Mouse (Mus musculus): ENCODE measurements at regions not wholly inside any gene's neighbourhood (a gene's known extent, or its start where the extent isn't known, plus 50 kb on each side); places are given as distances from the start of the nearest gene placed in this dataset.

- Histone ChIP-seq H3K79me2 (ENCODE audit: control insufficient read depth, insufficient read depth, low read length) (no peaks in the 10 kb centered on the region), H3K4me1 (ENCODE audit: control insufficient read depth, insufficient read depth, low read length) (no peaks in the 10 kb centered on the region; the same call in 1 of the 2 replicates), H3K9ac (ENCODE audit: low read depth, low read length) (no peak overlapping the region), H3K36me3 (ENCODE audit: control insufficient read depth, insufficient read depth, low read length) (no peaks in the 10 kb centered on the region), H3K4me3 (ENCODE audit: insufficient read depth, low read depth, low read length) (no peak overlapping the region), H3K27me3 (ENCODE audit: control insufficient read depth, insufficient read depth, low read length) (no peaks in the 10 kb centered on the region), H3K27ac (replicated peaks; ENCODE audit: insufficient read depth, low read depth, low read length) (no peak overlapping the region)
- DNase-seq (ENCODE audit: extremely low read depth, low read depth, low spot score), result no peak
- 45% methylated on average over 2 of the region's 2 CpGs for WGBS
- TF ChIP-seq POLR2A (IDR thresholded peaks at IDR 0.05; ENCODE audit: extremely low read depth, insufficient read depth, low read length) (no peak), CTCF (IDR thresholded peaks at IDR 0.05; ENCODE audit: low read depth, low read length) (no peak)
These were observed 144.1 kb upstream of the Jun start for GRCm38 (mm10) chr4:95196106-95196505.

DNA sequence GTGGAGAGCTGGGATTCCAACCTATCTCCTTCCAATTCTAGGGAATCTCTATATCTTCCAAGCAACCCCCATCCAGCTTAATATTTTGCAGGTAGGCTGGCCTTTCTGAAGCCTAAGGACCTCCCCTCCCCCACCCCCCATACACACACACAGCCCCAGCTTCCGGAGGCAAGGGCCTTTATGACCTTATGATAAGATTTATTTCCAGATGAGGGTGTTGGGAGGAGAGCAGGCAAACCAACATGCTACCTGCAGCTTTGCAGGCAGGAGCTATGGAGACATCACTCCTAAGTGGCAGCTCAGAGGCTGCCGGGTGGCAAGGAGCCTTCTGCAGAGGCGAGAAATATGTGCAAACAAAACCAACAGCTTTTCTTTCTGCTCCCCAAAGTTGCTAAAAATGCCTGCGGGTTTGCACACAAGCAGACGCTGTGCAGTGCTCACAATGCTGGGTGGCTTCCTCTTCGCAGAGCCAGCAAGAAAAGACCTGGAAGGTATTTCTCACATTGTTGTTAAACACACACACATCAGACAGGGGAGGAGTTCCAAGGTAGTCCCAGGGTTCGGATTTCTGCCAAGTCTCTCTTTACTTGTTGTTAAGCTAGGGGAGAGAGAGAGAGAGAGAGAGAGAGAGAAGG is 145.2 kb upstream of the Jun start:
- Histone ChIP-seq H3K4me1 (ENCODE audit: control insufficient read depth, insufficient read depth, low read length) (no peaks in the 10 kb centered on the region; the same call in 1 of the 2 replicates), H3K27ac (replicated peaks; ENCODE audit: insufficient read depth, low read depth, low read length) (no peak overlapping the region), H3K27me3 (ENCODE audit: control insufficient read depth, insufficient read depth, low read length) (no peaks in the 10 kb centered on the region), H3K36me3 (ENCODE audit: control insufficient read depth, insufficient read depth, low read length) (no peaks in the 10 kb centered on the region), H3K9ac (ENCODE audit: low read depth, low read length) (no peak overlapping the region), H3K4me3 (ENCODE audit: insufficient read depth, low read depth, low read length) (no peak overlapping the region), H3K79me2 (ENCODE audit: control insufficient read depth, insufficient read depth, low read length) (no peaks in the 10 kb centered on the region)
- no peak for DNase-seq (ENCODE audit: extremely low read depth, low read depth, low spot score)
- TF ChIP-seq CTCF (IDR thresholded peaks at IDR 0.05; ENCODE audit: low read depth, low read length) (no peak), POLR2A (IDR thresholded peaks at IDR 0.05; ENCODE audit: extremely low read depth, insufficient read depth, low read length) (no peak)
- 57% methylated on average over 7 of the region's 7 CpGs for WGBS

DNA sequence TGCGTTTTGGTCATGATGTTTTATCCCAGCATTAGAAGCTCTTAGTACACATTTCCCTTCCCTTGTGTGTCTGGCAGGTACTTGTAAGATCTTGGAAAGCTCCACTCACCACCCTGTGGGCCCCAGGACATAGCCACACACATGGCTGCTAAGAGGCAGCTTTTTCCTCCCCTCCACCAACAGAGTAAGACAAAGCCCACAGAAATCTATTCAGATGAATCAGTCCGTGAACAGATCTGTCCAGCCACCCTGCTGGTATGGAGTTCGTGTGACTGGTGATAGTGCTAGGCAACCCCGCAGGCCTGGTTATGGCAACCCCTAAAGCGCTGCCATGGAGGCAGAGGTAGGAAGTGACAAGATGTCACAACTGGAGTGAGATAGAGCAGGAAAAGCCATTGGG is 147.4 kb upstream of the Jun start:
- H3K4me3 ChIP-seq (ENCODE audit: insufficient read depth, low read depth, low read length), result no peak overlapping the region
- DNase-seq (ENCODE audit: extremely low read depth, low read depth, low spot score), result no peak
- no peaks in the 10 kb centered on the region for H3K36me3 ChIP-seq (ENCODE audit: control insufficient read depth, insufficient read depth, low read length)
- H3K9ac ChIP-seq (ENCODE audit: low read depth, low read length), result no peak overlapping the region
- no peak for TF ChIP-seq CTCF (IDR thresholded peaks at IDR 0.05; ENCODE audit: low read depth, low read length)
- TF ChIP-seq POLR2A (IDR thresholded peaks at IDR 0.05; ENCODE audit: extremely low read depth, insufficient read depth, low read length), result no peak
- H3K79me2 ChIP-seq (ENCODE audit: control insufficient read depth, insufficient read depth, low read length), result no peaks in the 10 kb centered on the region
- H3K27ac ChIP-seq (replicated peaks; ENCODE audit: insufficient read depth, low read depth, low read length), result no peak overlapping the region
- WGBS, result 97% methylated on average over 5 of the region's 5 CpGs
- no peaks in the 10 kb centered on the region; the same call in 1 of the 2 replicates for H3K4me1 ChIP-seq (ENCODE audit: control insufficient read depth, insufficient read depth, low read length)
- H3K27me3 ChIP-seq (ENCODE audit: control insufficient read depth, insufficient read depth, low read length), result no peaks in the 10 kb centered on the region

GRCm38 (mm10) chr4:95200130-95200529 is 148.1 kb upstream of the Jun start:
- Histone ChIP-seq H3K27me3 (ENCODE audit: control insufficient read depth, insufficient read depth, low read length) (no peaks in the 10 kb centered on the region), H3K27ac (replicated peaks; ENCODE audit: insufficient read depth, low read depth, low read length) (no peak overlapping the region), H3K4me3 (ENCODE audit: insufficient read depth, low read depth, low read length) (no peak overlapping the region), H3K79me2 (ENCODE audit: control insufficient read depth, insufficient read depth, low read length) (no peaks in the 10 kb centered on the region), H3K36me3 (ENCODE audit: control insufficient read depth, insufficient read depth, low read length) (no peaks in the 10 kb centered on the region), H3K9ac (ENCODE audit: low read depth, low read length) (no peak overlapping the region), H3K4me1 (ENCODE audit: control insufficient read depth, insufficient read depth, low read length) (no peaks in the 10 kb centered on the region; the same call in 1 of the 2 replicates)
- DNase-seq (ENCODE audit: extremely low read depth, low read depth, low spot score), result peak; percentile 64
- WGBS, result 76% methylated on average over 7 of the region's 7 CpGs
- TF ChIP-seq POLR2A (IDR thresholded peaks at IDR 0.05; ENCODE audit: extremely low read depth, insufficient read depth, low read length) (no peak), CTCF (IDR thresholded peaks at IDR 0.05; ENCODE audit: low read depth, low read length) (no peak)

DNA sequence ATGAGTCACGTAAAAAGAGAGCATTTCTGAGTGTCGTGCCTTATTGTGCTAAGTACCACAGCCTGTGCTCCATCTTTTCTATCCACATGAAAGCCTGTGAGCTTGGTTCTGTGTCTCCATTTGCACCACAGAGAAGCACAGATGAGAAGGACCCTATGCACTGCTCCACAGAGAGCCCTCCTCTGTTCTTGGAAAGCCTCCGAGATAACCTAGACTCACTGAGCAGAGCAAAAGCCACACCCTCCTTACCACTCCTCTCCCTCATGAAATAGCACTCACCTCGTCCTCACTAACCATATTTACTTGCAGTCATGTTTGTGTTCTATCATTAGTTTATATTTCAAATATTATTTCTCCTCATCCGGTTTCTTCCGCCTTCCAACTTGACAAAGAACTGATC is 150.5 kb upstream of the Jun start:
- no peak for DNase-seq (ENCODE audit: extremely low read depth, low read depth, low spot score)
- TF ChIP-seq CTCF (IDR thresholded peaks at IDR 0.05; ENCODE audit: low read depth, low read length), result no peak
- TF ChIP-seq POLR2A (IDR thresholded peaks at IDR 0.05; ENCODE audit: extremely low read depth, insufficient read depth, low read length), result no peak
- Histone ChIP-seq H3K4me1 (ENCODE audit: control insufficient read depth, insufficient read depth, low read length) (no peaks in the 10 kb centered on the region), H3K36me3 (ENCODE audit: control insufficient read depth, insufficient read depth, low read length) (no peaks in the 10 kb centered on the region), H3K27ac (replicated peaks; ENCODE audit: insufficient read depth, low read depth, low read length) (no peak overlapping the region), H3K27me3 (ENCODE audit: control insufficient read depth, insufficient read depth, low read length) (no peaks in the 10 kb centered on the region), H3K4me3 (ENCODE audit: insufficient read depth, low read depth, low read length) (no peak overlapping the region), H3K9ac (ENCODE audit: low read depth, low read length) (no peak overlapping the region), H3K79me2 (ENCODE audit: control insufficient read depth, insufficient read depth, low read length) (no peaks in the 10 kb centered on the region)
- WGBS, result 93% methylated on average over 6 of the region's 6 CpGs

DNA sequence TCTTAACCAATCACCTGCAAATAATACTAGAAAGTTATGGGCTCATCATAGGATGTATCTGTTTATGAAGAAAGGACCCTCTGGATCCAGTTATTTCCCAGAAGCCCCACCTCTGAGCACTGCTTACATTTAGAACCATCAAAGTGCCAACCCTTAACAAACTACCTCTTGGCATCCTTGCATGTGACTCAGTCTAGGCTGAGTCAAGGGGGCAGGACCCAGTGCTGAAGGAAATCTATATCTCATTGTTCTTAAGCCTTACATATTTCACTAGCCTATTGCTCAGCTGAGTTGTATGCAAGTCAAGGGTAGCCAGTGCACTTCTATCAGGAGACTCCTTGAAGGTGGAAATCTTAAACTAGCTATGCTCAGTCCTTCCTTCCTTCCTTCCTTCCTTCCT is 151.6 kb upstream of the Jun start:
- H3K4me1 ChIP-seq (ENCODE audit: control insufficient read depth, insufficient read depth, low read length), result no peaks in the 10 kb centered on the region
- no peaks in the 10 kb centered on the region for H3K27me3 ChIP-seq (ENCODE audit: control insufficient read depth, insufficient read depth, low read length)
- no peaks in the 10 kb centered on the region for H3K36me3 ChIP-seq (ENCODE audit: control insufficient read depth, insufficient read depth, low read length)
- DNase-seq (ENCODE audit: extremely low read depth, low read depth, low spot score), result no peak
- H3K79me2 ChIP-seq (ENCODE audit: control insufficient read depth, insufficient read depth, low read length), result no peaks in the 10 kb centered on the region
- H3K27ac ChIP-seq (replicated peaks; ENCODE audit: insufficient read depth, low read depth, low read length), result no peak overlapping the region
- no peak overlapping the region for H3K4me3 ChIP-seq (ENCODE audit: insufficient read depth, low read depth, low read length)
- no peak overlapping the region for H3K9ac ChIP-seq (ENCODE audit: low read depth, low read length)
- TF ChIP-seq POLR2A (IDR thresholded peaks at IDR 0.05; ENCODE audit: extremely low read depth, insufficient read depth, low read length), result no peak
- no peak for TF ChIP-seq CTCF (IDR thresholded peaks at IDR 0.05; ENCODE audit: low read depth, low read length)

Data from liver, adult 2 months (tissue).